Mouse (Mus musculus): ENCODE measurements around the gene Rpsa. TPM values are rescaled to one million over a fixed set of nuclear protein-coding genes. Genes with fewer than 3 reads are reported as not detected.
"Not testable (repeated sequence)": the region's sequence is repeated elsewhere in the genome, so short reads cannot be mapped to it uniquely, and the experiment has no call there.

Rpsa gene
- 5,315 and 5,374 TPM in 2 replicates for total RNA-seq (2017)

DNA sequence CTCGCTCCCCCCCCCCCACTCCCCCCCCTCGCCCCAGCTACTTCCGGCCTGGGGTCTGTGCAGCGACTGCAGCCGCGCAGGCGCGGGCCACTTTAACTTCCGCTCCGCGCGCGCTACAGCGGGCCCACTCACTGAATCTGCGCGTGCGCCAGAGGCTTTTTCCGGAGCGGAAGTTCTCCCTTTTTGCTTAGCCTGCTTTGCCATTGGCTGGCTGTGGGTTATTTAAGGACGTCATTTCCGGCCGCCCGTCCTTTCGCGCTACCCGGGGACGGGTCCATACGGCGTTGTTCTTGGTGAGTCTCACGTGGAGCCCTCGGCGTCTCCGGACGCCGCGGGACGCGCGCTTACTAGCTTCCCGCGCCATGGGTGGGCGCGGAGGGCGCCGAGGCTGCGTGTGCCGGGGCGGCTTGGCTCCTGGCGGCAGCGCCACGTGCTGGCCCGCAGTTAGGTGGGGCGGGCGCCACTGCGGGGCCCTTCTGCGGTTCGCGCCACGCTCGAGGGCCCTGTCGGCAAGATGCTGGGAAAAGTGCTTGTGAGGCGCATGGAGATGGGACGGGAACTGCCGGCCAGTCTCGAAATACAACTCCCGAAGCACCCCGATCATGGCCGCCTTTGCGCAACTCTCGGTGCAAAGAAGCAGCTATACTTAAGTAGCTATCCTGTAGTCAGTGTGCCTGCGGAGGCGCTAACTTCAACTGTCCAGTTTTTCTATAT is at the start of gene Rpsa:
Rpsa (plus strand) TSS at position 152 of the 714 bp plus-strand sequence.
- ATAC-seq (replicated peaks; ENCODE audit: low read depth, poor library complexity, severe bottlenecking), result peak; percentile 96

GRCm38 (mm10) chr9:120078241-120078640 is 49.2 kb upstream of the Rpsa start:
- ATAC-seq (replicated peaks; ENCODE audit: low read depth, poor library complexity, severe bottlenecking), result no peak

GRCm38 (mm10) chr9:120079901-120080300 is 47.6 kb upstream of the Rpsa start:
- no peak for ATAC-seq (replicated peaks; ENCODE audit: low read depth, poor library complexity, severe bottlenecking)

DNA sequence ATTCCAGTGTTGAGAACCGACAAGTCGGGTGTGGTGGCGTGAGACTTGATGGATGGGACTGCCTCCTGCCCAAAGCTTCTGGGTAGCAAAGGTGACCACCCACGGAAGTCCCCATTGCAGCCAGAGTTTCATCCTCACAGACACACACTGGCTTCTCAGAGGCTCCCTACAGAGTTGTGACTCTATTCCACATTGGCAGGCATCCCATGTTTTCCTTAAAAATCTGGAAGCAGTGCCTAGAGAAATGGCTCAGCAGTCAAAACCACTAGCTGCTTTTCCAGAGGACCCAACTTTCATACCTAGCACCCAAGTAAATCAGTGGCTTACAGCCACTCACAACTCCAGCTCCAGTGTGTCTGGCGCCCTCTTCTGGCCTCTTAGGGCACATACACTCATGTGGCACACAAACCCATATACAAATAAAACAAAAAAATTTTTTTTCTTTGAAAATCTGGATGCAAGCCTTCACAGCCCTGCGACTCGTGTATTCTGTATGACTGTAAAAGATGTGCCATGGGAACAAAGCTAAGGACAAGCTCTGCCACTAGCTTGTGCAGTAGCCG is 46.9 kb upstream of the Rpsa start:
- no peak for ATAC-seq (replicated peaks; ENCODE audit: low read depth, poor library complexity, severe bottlenecking)

GRCm38 (mm10) chr9:120081247-120081646 is 46.2 kb upstream of the Rpsa start:
- ATAC-seq (replicated peaks; ENCODE audit: low read depth, poor library complexity, severe bottlenecking), result no peak

- no peak for ATAC-seq (replicated peaks; ENCODE audit: low read depth, poor library complexity, severe bottlenecking)
Observed at GRCm38 (mm10) chr9:120081967-120082366, 45.5 kb upstream of the Rpsa start.

DNA sequence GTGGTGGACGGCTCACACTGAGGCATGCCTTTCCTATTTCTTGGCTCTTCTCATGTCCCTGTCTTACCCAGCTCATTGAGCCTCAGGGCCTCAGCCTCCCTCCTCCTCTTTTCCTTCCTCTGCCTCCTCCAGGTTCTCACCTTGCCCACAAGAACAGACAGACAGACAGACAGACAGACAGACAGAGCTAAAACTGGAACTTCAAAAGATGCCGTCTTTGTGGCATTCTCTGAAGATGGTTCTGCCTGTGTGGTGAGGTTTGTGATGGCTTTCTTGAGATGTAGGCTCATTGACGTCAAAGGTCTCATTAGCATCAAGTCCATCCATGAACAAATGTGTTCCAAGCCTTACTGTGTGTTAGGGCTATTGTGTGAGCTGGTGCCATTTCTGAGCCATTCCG is 44.8 kb upstream of the Rpsa start:
- ATAC-seq (replicated peaks; ENCODE audit: low read depth, poor library complexity, severe bottlenecking), result no peak

- peak; percentile 92 for ATAC-seq (replicated peaks; ENCODE audit: low read depth, poor library complexity, severe bottlenecking)
Observed at GRCm38 (mm10) chr9:120083158-120083894, 44.2 kb upstream of the Rpsa start.

DNA sequence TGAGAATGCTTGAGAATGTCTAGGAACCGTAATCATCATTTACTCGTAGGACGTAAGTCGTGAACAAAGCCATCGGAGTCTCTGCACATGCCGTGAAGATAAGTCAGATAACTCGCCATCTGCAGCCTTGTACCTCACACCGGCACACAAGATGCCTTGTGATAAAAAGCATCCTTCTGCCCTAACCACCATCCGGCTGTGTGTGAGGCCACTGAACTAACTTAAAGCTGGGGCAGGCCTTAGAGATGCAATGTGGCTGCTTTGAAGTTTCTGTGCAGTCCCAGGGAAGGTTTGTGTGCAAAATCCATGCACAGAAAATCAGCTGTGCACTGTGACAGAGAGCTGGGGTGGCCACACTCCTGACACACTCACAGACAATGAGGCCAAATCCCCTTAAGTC is 43.1 kb upstream of the Rpsa start:
- no peak for ATAC-seq (replicated peaks; ENCODE audit: low read depth, poor library complexity, severe bottlenecking)

GRCm38 (mm10) chr9:120089125-120089524 is 38.4 kb upstream of the Rpsa start:
- ATAC-seq (replicated peaks; ENCODE audit: low read depth, poor library complexity, severe bottlenecking), result no peak

- ATAC-seq (replicated peaks; ENCODE audit: low read depth, poor library complexity, severe bottlenecking), result no peak
Observed at GRCm38 (mm10) chr9:120091086-120091485, 36.4 kb upstream of the Rpsa start.

DNA sequence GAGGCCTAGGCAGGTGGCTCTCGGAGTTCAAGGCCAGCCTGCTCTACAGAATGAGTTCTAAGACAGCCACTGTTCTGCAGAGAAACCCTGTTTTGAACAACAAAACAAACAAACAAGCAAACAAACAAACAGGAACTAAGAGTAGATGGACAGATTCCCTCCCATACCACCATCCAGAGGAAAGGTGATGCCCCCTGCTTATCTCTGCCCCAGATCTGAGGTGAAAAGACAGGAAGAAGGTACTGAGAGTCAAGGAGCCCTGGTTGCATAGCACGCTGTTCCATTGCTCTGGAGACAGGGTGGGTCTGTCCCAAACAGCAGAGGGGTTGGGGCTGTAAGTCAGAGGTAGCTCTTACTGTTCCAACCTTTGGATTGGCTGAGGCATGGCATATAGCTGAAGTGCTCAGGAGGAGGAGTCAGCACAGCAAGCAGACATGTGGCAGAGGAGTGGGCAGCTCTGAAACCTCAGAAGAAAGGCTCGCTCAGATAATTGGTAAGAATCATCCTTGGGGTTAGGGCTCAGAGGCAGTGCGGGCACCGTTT is 35.7 kb upstream of the Rpsa start, which contains the start of gene Ccr8:
Ccr8 (plus strand) TSS at position 419 of the 543 bp plus-strand sequence.
- no peak for ATAC-seq (replicated peaks; ENCODE audit: low read depth, poor library complexity, severe bottlenecking)

DNA sequence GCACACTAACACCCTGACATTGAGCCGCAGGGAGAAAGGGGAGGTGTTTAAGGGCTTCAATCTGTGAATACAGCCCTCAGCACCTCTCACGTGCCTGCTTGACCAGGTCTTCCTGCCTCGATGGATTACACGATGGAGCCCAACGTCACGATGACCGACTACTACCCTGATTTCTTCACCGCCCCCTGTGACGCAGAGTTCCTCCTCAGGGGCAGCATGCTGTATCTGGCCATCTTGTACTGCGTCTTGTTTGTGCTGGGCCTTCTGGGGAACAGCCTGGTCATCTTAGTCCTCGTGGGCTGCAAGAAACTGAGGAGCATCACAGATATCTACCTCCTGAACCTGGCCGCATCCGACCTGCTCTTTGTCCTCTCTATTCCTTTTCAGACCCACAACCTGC is 33.8 kb upstream of the Rpsa start:
- ATAC-seq (replicated peaks; ENCODE audit: low read depth, poor library complexity, severe bottlenecking), result no peak

- ATAC-seq (replicated peaks; ENCODE audit: low read depth, poor library complexity, severe bottlenecking), result no peak
Observed at GRCm38 (mm10) chr9:120095886-120096285, 31.6 kb upstream of the Rpsa start.

GRCm38 (mm10) chr9:120098682-120099081 is 28.8 kb upstream of the Rpsa start:
- peak; percentile 93 for ATAC-seq (replicated peaks; ENCODE audit: low read depth, poor library complexity, severe bottlenecking)

DNA sequence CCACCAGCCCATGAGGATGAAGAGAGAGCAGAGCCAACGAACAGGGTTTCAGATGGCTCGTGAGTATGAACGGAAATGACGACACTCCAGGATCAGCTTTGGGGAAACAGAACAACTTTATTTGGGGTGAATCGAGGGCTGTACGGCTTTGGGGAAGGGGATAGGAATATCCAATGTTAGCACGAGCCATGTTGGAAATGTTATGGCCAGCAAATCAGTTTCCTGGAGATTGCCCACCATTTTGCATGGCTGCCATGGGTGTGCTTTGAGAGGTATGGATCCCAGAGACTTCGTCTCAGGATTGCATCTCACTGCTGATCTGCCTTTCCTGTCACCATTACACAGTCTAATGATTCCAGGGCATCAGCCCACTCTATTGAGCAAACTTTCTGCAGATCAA is 28.2 kb upstream of the Rpsa start:
- ATAC-seq (replicated peaks; ENCODE audit: low read depth, poor library complexity, severe bottlenecking), result no peak

DNA sequence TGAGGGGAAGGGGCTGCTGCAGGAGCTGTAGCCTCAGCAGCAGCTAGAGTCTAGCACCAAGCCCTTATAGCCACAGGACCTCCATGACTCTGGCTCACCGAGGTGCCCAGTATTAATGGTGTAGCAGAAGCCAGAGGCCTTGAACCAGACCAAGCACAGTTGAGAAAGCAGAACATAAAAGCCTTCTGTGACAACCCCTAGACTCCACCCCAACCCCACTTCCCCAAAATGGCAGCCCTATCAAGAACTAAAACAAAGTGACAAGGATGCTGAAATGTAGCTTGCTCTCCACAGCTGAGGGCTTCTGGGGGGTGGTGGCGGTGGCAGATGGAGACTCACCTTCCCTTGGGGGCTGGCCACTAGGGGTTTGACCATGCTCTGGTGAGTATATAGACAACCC is 26.3 kb upstream of the Rpsa start:
- peak; percentile 15; the same call in 1 of the 2 replicates for ATAC-seq (replicated peaks; ENCODE audit: low read depth, poor library complexity, severe bottlenecking)

- ATAC-seq (replicated peaks; ENCODE audit: low read depth, poor library complexity, severe bottlenecking), result not testable (repeated sequence)
Observed at GRCm38 (mm10) chr9:120108953-120109352, 18.5 kb upstream of the Rpsa start.

GRCm38 (mm10) chr9:120110211-120111018 is 17.1 kb upstream of the Rpsa start, which contains the start of gene Slc25a38:
Gene Slc25a38, plus strand, starts transcription at chr9:120110374.
- ATAC-seq (replicated peaks; ENCODE audit: low read depth, poor library complexity, severe bottlenecking), result peak; percentile 89

All from common myeloid progenitor, adult 5-6 weeks (primary cell).